Mouse (Mus musculus) hindbrain, postnatal 0 days (tissue): ENCODE measurements around the gene Itgb2. TPM values are rescaled to one million over a fixed set of nuclear protein-coding genes. Genes with fewer than 3 reads are reported as not detected.

Experiments used
- ATAC-seq: fragments of 200-750 bp; cut with Nextera tagmentation; 2 replicates; pipeline ENCODE4 v1.8.0; 2017; ENCODE audit warnings: mild to moderate bottlenecking, moderate TSS enrichment, moderate library complexity
- DNase-seq: peaks from one replicate; pipeline ENCODE4 v3.0.0-alpha.2; 2015; ENCODE audit warnings: low spot score
- H3K27ac ChIP-seq: fragments of 300-500 bp; sonication (generic); 2 replicates; pipeline ENCODE4 v1.5.1; 2014; ENCODE audit warnings: mild to moderate bottlenecking
- H3K27me3 ChIP-seq: fragments of 300-500 bp; sonication (generic); 2 replicates; pipeline ENCODE4 v1.6.1; 2014; ENCODE audit warnings: low read length, mixed read lengths; ENCODE audit not compliant: insufficient read depth
- H3K36me3 ChIP-seq: fragments of 300-500 bp; sonication (generic); 2 replicates; pipeline ENCODE4 v1.6.1; 2014; ENCODE audit warnings: low read length, mixed read lengths; ENCODE audit not compliant: insufficient read depth
- H3K4me1 ChIP-seq: fragments of 300-500 bp; sonication (generic); 2 replicates; pipeline ENCODE4 v1.6.1; 2014; ENCODE audit warnings: antibody characterized with exemption, low read length, mixed read lengths; ENCODE audit not compliant: insufficient read depth
- H3K4me2 ChIP-seq: fragments of 300-500 bp; sonication (generic); 2 replicates; pipeline ENCODE4 v1.6.1; 2014; ENCODE audit warnings: low read depth, mild to moderate bottlenecking, low read length, moderate library complexity, mixed read lengths
- H3K4me3 ChIP-seq: fragments of 300-500 bp; sonication (generic); 2 replicates; pipeline ENCODE4 v1.5.1; 2014; ENCODE audit warnings: low read length
- H3K9ac ChIP-seq: fragments of 300-500 bp; sonication (generic); replicated peaks from 2 replicates; pipeline ENCODE4 v1.6.1; 2014; ENCODE audit warnings: mild to moderate bottlenecking, low read length, moderate library complexity, mixed read lengths
- H3K9me3 ChIP-seq: fragments of 300-500 bp; sonication (generic); 2 replicates; pipeline ENCODE4 v1.6.1; 2016; ENCODE audit warnings: low read length, mixed read lengths
- CTCF ChIP-seq: IDR thresholded peaks from 2 replicates; pipeline ENCODE4 v1.5.1; 2016; ENCODE audit warnings: antibody characterized with exemption, control low read depth, low read depth
- WGBS: fragments of 180-500 bp; shearing (Covaris S2); extraction: QIAGEN DNeasy Blood & Tissue Kit; methylation state at CpG from one replicate; pipeline ENCODE4 v1.1.7; 2014; 5-methylcytosine and 5-hydroxymethylcytosine counted together
- polyA plus RNA-seq: library from polyadenylated mRNA; unstranded; fragments of >200 nt; fragmentation: Nextera tagmentation; extraction: Ambion mirVana; gene quantifications from 2 replicates; pipeline ENCODE4 v1.2.1, GENCODE M21; 2015
- total RNA-seq: library from RNA; depleted of rRNA; stranded (reverse); fragments of >200 nt; gene quantifications from 2 replicates; pipeline ENCODE4 v1.2.3, GENCODE M21; 2014

The Itgb2 gene
- total and polyA plus RNA-seq, 2 experiments from 2014 or later: 1.0 to 1.9 TPM

GRCm38 (mm10) chr10:77532020-77532413 lies 2.0 kb downstream of the Itgb2 start:
- DNase-seq: no peak
- Histone ChIP-seq H3K27me3 (no peaks in the 10 kb centered on the region), H3K9ac (no peak overlapping the region), H3K27ac (no peak overlapping the region), H3K4me3 (no peak overlapping the region), H3K36me3 (no peaks in the 10 kb centered on the region), H3K4me2 (no peak overlapping the region), H3K9me3 (no peaks in the 10 kb centered on the region), H3K4me1 (no peaks in the 10 kb centered on the region)
- ATAC-seq: no peak
- 78% methylated on average over 1 of the region's 1 CpGs for WGBS
- TF ChIP-seq CTCF: no peak

GRCm38 (mm10) chr10:77536727-77537126 lies 6.7 kb downstream of the Itgb2 start:
- no peak overlapping the region for H3K4me3 ChIP-seq
- H3K9ac ChIP-seq: no peak overlapping the region
- no peak for DNase-seq
- no peaks in the 10 kb centered on the region for H3K4me1 ChIP-seq
- H3K9me3 ChIP-seq: no peaks in the 10 kb centered on the region
- H3K27me3 ChIP-seq: no peaks in the 10 kb centered on the region
- WGBS: 68% methylated on average over 8 of the region's 8 CpGs
- ATAC-seq: no peak
- TF ChIP-seq CTCF: no peak
- H3K27ac ChIP-seq: no peak overlapping the region
- no peak overlapping the region for H3K4me2 ChIP-seq
- no peaks in the 10 kb centered on the region for H3K36me3 ChIP-seq

- no peak overlapping the region for H3K4me3 ChIP-seq
- ATAC-seq: no peak
- no peak for TF ChIP-seq CTCF
- no peak overlapping the region for H3K9ac ChIP-seq
- no peaks in the 10 kb centered on the region for H3K9me3 ChIP-seq
- H3K4me1 ChIP-seq: no peaks in the 10 kb centered on the region
- WGBS: 87% methylated on average over 11 of the region's 11 CpGs
- DNase-seq: no peak
- H3K27me3 ChIP-seq: no peaks in the 10 kb centered on the region
- no peaks in the 10 kb centered on the region for H3K36me3 ChIP-seq
- H3K4me2 ChIP-seq: no peak overlapping the region
- H3K27ac ChIP-seq: no peak overlapping the region
Observed at GRCm38 (mm10) chr10:77537215-77538209, 7.5 kb downstream of the Itgb2 start.

DNA sequence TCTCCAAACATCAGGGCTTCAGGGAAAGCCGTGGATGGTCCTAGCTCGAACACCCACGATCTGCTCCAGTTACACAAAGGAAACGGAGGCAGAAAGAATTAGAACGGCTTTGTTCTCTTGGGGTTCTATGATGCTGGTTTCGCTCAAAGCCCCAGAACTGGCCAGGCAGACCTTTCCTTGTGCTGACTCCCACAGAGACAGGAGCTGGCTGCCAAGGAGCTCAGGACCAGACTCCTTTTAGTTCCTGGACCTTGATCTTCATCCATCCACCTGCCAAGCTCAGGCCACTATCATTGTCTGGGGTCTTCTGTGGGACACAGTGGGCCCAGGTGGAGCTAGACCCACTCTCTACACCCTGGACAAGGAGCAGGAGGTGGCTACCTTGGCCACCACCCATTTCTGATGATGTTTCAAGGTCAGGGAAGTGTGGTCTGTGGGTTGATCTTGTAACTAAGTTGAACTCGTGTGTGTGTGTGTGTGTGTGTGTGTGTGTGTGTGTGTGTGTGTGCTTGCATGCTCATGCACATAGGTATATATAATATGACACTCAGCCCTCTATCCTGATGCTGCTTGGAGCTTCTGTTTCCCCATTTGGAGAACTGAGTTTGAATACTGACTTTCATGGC lies 9.4 kb downstream of the Itgb2 start:
- Histone ChIP-seq H3K36me3 (no peaks in the 10 kb centered on the region), H3K27me3 (no peaks in the 10 kb centered on the region), H3K9me3 (no peaks in the 10 kb centered on the region), H3K4me3 (no peak overlapping the region), H3K27ac (no peak overlapping the region), H3K4me2 (no peak overlapping the region), H3K4me1 (no peaks in the 10 kb centered on the region), H3K9ac (no peak overlapping the region)
- WGBS: 71% methylated on average over 7 of the region's 7 CpGs
- ATAC-seq (no peak), DNase-seq (no peak)
- TF ChIP-seq CTCF: no peak

- H3K27me3 ChIP-seq: no peaks in the 10 kb centered on the region
- H3K27ac ChIP-seq: no peak overlapping the region
- H3K9me3 ChIP-seq: no peaks in the 10 kb centered on the region
- no peak for TF ChIP-seq CTCF
- ATAC-seq (no peak), DNase-seq (no peak)
- H3K36me3 ChIP-seq: no peaks in the 10 kb centered on the region
- no peak overlapping the region for H3K4me2 ChIP-seq
- 87% methylated on average over 4 of the region's 4 CpGs for WGBS
- H3K9ac ChIP-seq: no peak overlapping the region
- no peaks in the 10 kb centered on the region for H3K4me1 ChIP-seq
- H3K4me3 ChIP-seq: no peak overlapping the region
Observed at GRCm38 (mm10) chr10:77540576-77541102, 10.6 kb downstream of the Itgb2 start.

- TF ChIP-seq CTCF: no peak
- Histone ChIP-seq H3K36me3 (no peaks in the 10 kb centered on the region), H3K4me3 (no peak overlapping the region), H3K4me1 (no peaks in the 10 kb centered on the region), H3K4me2 (no peak overlapping the region), H3K27me3 (no peaks in the 10 kb centered on the region), H3K9me3 (no peaks in the 10 kb centered on the region), H3K27ac (no peak overlapping the region), H3K9ac (no peak overlapping the region)
- ATAC-seq (no peak), DNase-seq (no peak)
- 75% methylated on average over 10 of the region's 10 CpGs for WGBS
Observed at GRCm38 (mm10) chr10:77541864-77542666, 12.0 kb downstream of the Itgb2 start.
